Mouse (Mus musculus) kidney, postnatal 25 days (tissue): ENCODE measurements around the gene Apeh.

Experiments used
- DNase-seq, 2 experiments: peaks; one replicate each; pipeline ENCODE4 v3.0.0; 2021; ENCODE audit warnings: mixed read lengths in 2 of 2

The Apeh gene

DNA sequence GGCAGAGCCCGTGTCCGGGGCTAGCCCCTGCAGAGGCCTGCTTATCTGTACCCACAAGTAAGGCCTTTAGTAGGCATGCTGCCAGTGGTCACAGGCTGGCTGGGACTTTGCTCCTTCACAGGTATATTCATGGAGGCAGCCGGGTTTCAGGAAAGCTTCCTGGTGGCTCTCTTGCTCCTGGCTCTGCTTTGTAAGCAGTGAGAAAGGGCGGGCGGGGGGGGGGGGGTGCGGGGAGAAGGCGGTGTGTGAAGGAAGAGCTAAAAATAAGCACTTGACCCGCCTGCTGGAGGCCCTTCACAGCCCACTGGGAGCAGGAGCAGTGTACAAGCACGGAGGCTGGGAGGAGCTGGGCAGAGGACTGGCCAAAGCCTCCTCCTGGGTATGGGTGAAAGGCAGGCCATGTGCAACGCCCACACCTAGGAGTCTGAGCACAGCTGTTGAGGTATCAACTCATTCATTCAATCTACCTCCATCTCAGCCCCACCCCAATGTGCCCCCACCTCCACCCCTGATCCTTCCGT is 25.5 kb upstream of the Apeh start:
- peak; percentile 80 to 94 for DNase-seq

DNA sequence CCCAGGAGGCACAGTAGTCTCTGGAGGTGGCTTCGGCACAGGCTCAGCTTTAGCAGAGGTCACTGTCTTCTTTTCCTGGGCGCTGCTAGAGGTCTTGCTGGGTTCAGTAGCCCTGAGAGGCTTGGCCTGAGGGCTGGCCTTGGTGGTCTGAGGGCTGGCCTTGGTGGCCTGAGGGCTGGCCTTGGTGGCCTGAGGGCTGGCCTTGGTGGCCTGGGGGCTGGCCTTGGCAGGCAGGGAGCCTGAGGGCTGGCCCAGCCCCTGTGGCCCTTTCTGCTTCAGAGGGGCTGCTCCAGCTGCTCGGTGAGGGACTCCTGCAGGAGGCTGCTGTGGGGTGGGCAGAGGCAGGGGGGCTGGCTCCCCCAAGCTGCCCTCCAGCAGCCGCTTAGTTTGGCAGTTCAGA is 22.7 kb upstream of the Apeh start:
- no peak for DNase-seq

DNA sequence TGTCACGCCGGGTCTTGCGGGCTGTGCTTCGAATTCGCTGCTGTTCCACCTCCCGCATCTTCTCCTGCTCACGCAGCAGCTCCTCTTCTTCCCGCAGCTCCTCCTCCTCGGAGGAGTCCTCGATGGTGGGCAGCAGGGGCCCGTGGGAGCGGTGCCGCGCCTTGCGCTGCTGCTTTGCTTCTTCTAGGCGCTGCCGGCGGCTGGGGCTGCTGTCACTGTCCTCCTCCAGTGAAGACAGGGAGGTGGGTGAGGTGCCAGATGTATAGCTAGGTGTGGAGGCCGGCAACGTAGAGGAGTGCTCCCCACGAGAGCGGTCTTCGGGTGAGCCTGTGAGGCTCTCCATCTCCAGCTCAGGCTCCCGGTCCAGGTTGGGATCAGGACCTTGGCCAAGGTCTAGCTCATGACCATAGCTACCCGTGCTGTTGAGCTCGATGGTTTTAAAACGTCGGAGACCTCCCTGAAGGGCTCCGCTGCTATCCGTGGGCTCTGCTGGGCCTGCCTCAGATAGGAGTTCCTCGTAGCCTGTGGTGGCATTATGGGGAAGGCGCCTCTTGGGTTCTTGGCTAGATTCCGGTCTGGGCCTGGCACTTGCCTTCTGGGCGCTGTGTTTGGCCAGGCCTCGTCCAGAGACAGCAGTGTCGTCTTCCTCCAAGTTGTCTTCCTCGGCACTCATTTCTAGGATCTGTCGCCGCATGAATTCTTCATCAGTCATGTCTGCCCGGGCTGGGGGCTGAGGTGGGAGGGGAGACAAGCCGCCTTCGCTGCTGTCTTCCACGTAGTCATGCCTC is 21.1 kb upstream of the Apeh start:
- no peak for DNase-seq

GRCm38 (mm10) chr9:108112719-108113340 is 18.4 kb upstream of the Apeh start:
- DNase-seq = no peak

DNA sequence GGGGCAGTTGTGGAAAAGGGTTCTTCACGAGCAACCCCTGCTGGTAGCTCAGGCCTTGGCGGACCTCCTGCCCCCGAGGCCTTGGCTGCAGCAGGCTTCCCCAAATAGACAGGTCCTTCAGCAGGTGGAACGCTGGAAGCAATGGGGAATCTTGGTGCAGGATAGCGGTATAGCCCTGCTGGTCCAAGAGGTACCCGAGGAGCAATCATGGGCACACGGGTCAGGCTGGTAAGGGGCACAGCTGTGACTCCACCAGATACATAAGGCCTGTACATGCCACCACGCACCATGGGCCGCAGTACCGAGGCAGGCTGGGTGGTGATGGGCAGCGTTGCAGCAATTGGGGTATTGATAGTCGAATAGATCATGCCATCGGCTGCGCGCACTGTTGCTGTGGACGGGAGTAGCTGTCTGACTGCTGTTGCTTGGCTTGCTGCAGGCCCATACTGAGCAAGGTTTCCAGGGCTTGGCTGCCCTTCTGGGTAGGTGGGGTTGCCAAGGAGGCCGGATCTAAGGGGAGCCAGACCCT is 17.3 kb upstream of the Apeh start:
- DNase-seq = no peak

- no peak for DNase-seq
Measured at GRCm38 (mm10) chr9:108111101-108111592, 16.7 kb upstream of the Apeh start.

DNA sequence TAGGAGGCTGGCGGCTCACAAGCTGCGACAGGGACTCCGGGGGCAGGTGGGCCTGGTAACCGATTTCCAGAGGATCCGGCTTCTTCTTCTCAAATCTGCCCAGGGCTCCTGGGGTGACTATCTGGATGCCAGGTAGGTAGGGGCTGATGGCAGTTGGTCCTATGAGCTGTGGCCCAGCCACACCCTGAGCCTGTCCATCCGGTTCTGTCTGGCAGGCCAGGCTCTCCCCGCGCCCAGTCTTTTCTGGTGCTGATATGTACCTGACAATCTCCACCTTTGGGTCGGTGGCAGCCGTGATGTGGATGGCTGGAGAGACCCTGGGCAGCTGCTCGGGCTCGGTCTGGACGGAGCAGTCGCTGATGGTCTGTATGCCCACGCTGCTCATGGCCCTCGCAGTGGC is 15.8 kb upstream of the Apeh start:
- DNase-seq = no peak

- no peak for DNase-seq
Measured at GRCm38 (mm10) chr9:108107867-108108266, 13.5 kb upstream of the Apeh start.

- no peak for DNase-seq
Measured at GRCm38 (mm10) chr9:108106090-108106489, 11.7 kb upstream of the Apeh start.

GRCm38 (mm10) chr9:108105549-108105863 is 11.1 kb upstream of the Apeh start:
- no peak for DNase-seq

GRCm38 (mm10) chr9:108104766-108105548 is 10.6 kb upstream of the Apeh start:
- DNase-seq = no peak

GRCm38 (mm10) chr9:108099619-108100018 is 5.2 kb upstream of the Apeh start:
- DNase-seq = no peak

GRCm38 (mm10) chr9:108095949-108096712 is 1.7 kb upstream of the Apeh start:
- DNase-seq = peak in 1 of 2 experiments; percentile 51

- DNase-seq = peak; percentile 80 to 82
Measured at GRCm38 (mm10) chr9:108095518-108095917, 1.1 kb upstream of the Apeh start.

- DNase-seq = peak; percentile 32 to 65
Measured at GRCm38 (mm10) chr9:108094998-108095411, 599 bp upstream of the Apeh start.

DNA sequence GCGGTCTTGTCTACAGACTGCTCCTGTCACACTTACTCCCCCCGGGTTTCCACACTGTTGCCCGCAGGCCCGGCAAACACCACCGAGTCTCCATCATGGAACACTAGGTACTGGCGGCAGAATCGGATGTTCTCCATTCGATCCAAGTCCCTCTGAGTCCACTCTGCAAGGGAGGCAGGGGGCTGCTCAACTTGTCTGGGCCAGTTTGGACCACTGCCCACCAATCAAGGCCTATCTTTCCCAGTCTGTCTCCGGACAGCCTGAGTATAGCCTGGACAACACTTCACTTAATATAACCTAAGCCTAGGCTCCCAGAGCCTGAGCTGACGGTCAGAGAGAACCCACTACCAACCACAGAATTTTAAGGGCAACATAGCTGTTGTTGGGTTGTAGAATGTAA is 820 bp downstream of the Apeh start:
- peak in 1 of 2 experiments; percentile 62 for DNase-seq

DNA sequence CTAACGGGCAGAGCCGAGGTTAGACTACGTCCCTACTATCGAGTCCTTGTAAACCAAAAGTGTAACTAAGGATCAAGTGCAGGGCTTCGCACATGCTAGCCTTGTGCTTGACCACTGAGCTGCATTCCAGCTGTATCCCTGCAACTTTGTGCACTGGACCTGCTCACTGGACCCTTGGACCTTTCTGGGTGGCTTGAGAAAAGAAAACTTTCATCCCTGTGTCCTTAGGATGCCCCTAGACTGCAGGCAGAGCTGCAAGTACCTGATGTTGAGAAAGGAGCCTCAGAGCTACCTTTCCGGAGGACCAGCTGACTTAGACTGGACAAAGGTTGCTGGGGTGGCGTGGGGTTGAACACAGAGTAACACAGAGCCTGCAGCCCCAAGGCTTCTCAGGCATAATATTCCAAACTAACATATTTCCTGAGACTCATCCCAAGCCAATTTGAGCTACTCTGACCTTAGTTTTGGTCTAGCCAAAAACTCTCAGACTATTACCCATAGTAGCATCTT is 3.7 kb downstream of the Apeh start:
- peak; percentile 66 to 88 for DNase-seq

GRCm38 (mm10) chr9:108085261-108085660 is 9.1 kb downstream of the Apeh start:
- peak; percentile 52 to 81 for DNase-seq

DNA sequence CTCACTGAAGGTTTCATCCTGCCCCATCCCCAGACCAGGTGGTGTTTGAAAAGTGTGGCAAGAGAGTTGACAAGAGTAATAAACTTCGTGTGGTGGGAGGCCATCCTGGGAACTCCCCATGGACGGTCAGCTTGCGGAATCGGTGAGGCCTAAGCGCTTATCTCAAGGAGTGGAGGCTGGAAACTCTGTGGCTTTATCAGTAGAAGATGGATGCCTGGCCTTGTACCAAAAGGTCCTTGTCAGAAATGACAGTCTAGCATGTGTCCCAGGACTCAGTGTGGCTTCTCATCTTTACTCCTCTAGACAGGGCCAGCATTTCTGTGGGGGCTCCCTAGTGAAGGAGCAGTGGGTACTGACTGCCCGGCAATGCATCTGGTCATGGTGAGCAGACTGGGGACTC is 10.8 kb downstream of the Apeh start:
- DNase-seq = no peak

DNA sequence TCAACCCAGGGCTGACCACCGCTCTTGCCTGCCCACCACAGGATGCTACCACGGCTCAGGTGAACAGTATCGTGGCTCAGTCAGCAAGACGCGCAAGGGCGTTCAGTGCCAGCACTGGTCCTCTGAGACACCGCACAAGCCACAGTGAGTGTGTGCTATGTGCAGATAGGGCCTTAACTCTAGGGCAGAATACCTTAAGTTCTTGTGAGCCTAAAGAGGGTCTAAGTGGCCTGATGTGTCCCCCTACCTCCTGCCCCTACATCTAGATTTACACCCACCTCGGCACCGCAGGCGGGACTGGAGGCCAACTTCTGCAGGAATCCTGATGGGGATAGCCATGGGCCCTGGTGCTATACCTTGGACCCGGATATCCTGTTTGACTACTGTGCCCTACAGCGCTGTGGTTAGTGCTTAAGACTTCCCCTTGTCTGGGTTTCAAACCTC is 11.4 kb downstream of the Apeh start, which contains the start of gene Rnf123:
Rnf123 (minus strand) TSS at position 359 of the 444 bp plus-strand sequence.
- DNase-seq = no peak

GRCm38 (mm10) chr9:108082549-108082948 is 11.9 kb downstream of the Apeh start:
- peak in 1 of 2 experiments; percentile 70 for DNase-seq

DNA sequence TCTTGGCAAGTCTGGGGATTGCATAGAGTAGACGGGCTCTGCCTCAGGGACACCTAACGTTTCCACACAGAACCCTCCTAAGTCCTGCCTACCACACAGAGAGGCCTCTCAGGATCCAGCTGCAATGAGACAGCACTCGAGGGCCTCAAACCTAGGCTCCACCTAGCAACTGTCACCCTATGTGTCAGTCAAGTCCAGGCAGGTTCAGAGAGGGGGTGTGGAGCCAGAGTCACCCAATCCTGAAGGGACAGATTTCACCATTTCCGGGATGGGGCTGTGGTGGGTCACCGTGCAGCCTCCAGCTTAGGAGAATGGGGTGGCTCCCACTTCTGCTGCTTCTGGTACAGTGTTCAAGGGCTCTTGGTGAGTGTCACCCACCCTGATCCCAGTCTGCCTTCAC is 14.2 kb downstream of the Apeh start, which contains the start of gene Mst1:
Mst1 (plus strand) TSS at position 269 of the 400 bp plus-strand sequence.
- DNase-seq = no peak
